Mouse (Mus musculus): ENCODE data around the gene Tshb.

The Tshb gene

DNA sequence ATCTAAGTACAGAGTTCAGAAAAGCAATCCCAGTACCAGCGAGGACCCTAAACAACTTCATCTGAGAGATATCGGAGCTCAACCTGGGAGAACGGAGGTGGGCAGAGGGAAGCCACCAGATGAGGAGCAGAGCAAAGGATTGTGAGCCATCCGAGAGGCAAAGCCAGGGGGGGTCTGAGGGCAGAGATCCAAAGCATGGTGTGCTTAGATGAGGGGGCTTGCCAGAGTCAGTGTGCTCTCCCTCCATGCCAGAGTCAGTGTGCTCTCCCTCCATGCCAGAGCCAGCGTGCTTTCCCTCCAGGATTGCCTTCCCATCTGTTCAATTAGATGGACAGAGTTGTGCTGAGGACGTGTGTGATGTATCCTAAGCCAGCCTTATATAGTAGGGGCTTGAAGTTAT, 45.4 kb downstream of the Tshb start:
- no peak for DNase-seq (ENCODE audit: low spot score in 2 of 2)

DNA sequence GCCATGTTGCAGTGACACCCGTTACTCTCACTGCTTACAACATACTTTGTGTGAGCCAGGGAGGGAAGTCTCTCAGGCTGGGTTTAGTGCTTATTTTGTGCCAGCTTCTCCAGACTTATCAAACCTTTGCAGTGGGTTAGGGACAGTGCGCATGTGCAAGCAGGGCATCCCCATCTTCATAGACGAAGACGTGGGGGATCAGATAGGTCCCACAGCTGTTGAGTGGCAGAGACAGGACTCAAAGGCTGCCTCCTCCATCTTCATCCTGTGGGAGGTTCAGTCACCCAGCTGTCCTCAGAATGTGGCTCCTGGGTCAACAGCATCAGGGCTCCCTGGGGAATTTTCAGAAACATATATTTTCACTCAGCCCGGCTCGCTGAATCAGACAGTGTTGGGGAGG, 46.1 kb downstream of the Tshb start:
- DNase-seq (ENCODE audit: low spot score in 2 of 2) = no peak

DNA sequence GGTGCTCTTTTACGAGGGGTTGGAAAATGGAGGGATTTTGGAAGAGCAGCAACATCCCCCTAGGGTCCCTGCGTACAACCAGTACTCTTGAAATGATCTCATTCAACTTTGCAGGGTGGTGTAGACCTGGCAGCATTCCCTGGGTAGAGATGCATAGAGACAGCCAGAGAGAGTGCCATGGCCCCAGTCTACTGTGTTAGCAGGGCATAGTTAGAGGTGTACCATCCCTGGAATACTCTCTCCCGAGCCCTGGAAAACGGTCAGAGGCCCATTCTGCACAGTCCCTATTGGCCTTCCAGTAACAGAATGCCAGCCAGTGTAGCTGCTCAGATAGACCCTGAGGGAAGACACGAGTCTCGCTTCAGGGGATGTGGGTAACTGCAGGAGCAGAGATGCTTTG, 46.9 kb downstream of the Tshb start:
- no peak for DNase-seq (ENCODE audit: low spot score in 2 of 2)

DNA sequence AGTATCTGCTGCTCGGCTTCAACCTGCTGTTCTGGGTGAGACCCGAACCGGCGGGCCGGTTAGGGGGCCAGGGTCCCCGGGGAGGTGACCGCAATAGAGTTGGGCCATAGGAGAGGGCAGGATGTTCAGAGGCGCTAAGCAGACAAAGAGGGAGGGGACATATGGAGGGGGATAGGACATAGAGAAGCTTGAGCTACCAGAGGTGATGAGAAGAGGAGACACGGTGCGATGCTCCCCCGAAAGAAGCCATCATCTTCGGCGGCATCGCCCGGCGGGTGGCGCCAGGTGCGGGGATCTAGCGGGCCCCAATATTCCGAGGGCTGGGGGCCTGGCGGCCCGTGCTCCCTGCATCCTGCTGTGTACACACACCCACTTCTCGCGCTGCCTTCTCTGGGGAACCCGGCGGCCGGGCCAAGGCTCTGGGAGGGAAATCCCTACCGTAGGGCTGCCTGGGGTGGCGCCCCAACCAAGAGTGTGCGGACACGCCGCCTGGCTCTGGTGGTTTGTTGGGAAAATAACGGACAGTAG, 47.4 kb downstream of the Tshb start:
- DNase-seq (ENCODE audit: low spot score in 2 of 2) = peak in 1 of 2 experiments; percentile 52

DNA sequence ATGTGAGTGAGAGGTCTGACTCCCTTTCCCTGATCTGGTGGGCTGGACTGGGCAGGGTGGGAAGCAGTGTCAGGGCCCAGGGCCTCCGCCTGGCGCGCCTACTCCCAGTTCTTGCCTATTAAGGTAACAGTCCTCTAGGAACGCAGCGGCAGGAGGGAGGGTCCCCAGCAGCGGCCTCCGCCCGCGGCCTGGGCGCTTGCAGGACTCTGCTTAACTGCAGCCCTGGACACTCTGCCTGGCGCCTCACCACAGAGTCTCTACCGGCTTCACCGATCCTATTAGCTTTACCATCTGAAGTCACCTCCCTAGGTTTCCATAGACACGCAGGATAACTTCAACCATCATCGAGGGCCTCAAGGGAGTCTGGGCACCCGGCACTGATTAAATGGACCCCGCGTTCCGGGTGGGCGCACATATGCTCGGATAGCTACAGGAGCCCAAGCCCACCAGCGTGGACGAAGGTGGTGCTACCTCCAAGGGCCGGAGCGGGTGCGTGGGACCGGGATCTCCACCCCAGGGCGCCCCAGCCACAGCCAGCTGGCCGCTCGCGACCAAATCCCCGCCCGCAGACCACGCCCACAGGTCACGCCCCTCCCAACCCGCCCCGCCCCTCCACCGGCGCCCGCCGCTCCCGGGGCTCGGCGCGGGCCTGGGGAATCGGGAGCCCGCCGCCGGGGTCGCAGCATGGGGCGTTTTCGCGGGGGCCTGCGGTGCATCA, 48.0 kb downstream of the Tshb start, which contains the start of gene Tspan2:
Gene Tspan2 (plus strand): TSS at position 217 of the 718 bp plus-strand sequence.
- DNase-seq (ENCODE audit: low spot score in 2 of 2) = peak; percentile 43 to 73

DNA sequence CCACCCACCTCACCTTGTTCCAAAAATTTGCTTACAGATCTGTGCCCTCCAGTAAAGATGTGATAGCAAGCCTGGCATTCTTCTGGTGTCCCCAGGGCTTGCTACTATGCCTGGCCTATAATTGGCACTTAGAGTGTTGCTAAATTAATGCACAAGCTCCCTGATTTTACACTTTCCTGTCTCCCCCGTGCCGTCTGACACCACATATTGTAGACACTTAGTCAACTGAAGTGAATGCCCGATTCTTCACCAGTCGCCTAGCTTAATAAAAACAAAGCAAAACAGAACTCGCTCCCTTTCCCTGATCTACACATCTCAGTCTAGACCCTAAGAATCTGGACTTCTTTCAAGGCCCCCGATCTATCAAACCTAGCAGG, 48.6 kb downstream of the Tshb start:
- no peak for DNase-seq (ENCODE audit: low spot score in 2 of 2)

DNA sequence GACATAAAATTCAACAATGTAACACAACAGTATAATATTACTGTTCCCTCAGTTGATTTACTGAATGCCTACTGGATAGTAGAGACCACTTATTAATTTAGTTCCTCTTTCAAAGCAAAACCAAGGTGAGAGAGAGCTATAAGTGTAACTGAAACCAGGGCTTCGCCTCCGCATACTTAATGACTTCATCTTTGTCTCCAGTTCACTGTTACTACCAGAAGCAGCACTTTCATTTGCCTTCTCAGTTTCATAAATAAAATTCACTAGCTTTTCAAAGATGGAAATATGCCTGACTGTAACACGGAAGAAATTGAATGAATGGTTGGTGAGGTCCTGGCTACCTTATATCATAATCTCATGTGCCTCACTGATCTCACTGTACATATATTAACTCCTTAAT, 49.5 kb downstream of the Tshb start:
- DNase-seq (ENCODE audit: low spot score in 2 of 2) = no peak

DNA sequence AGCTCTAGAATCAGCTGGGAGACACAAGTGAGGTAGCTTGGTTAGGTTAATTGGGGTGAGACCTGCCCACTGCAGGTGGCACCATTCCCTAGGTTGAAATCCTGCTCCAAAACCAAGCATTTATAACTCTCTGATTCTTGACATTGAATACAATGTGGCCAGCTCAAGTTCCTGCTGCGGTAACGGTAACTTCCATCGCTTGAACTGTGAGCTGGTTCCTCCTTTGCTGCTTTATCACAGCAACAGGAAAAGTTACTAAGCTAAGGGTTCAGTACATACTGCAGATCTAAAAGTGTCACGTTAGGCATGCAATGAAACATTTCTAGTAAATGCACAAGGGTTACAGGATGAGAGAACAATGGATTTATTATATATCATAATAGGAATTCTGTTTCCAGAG, 49.9 kb downstream of the Tshb start:
- no peak for DNase-seq (ENCODE audit: low spot score in 2 of 2)

DNA sequence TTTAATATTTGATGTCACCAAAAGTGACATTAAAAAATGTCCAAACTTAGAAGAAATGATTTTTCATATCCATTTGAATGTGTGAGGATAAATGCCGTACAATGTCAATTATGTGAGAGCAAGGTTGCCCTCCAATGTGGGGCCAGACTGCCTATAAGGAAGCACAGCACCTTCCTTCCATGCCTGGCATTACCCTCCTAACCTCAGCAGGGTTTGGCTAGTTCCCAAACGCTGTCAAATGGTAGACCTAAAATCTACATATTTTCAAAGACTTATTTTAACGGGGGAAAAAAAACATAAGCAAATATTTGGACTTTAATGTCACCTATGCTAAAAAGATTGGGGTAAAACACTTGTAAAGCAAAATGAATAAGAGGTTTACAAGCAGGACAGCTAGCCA, 51.4 kb downstream of the Tshb start:
- no peak for DNase-seq (ENCODE audit: low spot score in 2 of 2)

DNA sequence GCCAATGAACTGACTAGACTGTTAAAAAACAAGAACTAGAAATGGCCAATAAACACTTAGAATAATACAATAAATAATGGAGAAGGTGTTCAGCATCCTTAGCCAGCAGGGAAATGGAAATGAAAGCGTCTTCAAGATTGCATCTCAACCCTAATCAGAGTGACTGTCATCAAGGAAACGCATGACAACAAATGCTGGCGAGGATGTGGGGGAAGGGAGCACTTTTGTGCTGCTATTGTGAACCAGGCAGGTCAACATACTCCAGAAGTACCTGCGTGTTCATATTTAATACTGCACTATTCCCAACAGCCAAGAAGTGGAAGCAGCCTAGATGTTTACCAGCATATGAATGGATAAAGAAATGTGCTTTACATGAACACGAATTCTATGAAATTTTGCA, 53.1 kb downstream of the Tshb start:
- no peak for DNase-seq (ENCODE audit: low spot score in 2 of 2)
